Mouse (Mus musculus) cerebellum, postnatal 25 days (tissue): ENCODE measurements around the gene Itgad.

Experiments used
- DNase-seq, 2 experiments: peaks; one replicate each; pipeline ENCODE4 v3.0.0; 2021; ENCODE audit warnings: mixed read lengths in 2 of 2

The Itgad gene

GRCm38 (mm10) chr7:128180546-128180945 is 26.4 kb downstream of the Itgad start:
- DNase-seq: no peak

- no peak for DNase-seq
These were observed 27.5 kb downstream of the Itgad start for GRCm38 (mm10) chr7:128181691-128182090.

GRCm38 (mm10) chr7:128201607-128202006 is 47.4 kb downstream of the Itgad start:
- DNase-seq: no peak

- DNase-seq: no peak
These were observed 48.9 kb downstream of the Itgad start for GRCm38 (mm10) chr7:128203071-128203470.

- DNase-seq: no peak
These were observed 50.0 kb downstream of the Itgad start for GRCm38 (mm10) chr7:128204179-128204578.

GRCm38 (mm10) chr7:128205695-128206094 is 51.5 kb downstream of the Itgad start:
- no peak for DNase-seq

- no peak for DNase-seq
These were observed 52.0 kb downstream of the Itgad start, which contains the start of gene Cox6a2 for GRCm38 (mm10) chr7:128206152-128206551. TSS of gene Cox6a2 (minus strand) at chr7:128206387.

DNA sequence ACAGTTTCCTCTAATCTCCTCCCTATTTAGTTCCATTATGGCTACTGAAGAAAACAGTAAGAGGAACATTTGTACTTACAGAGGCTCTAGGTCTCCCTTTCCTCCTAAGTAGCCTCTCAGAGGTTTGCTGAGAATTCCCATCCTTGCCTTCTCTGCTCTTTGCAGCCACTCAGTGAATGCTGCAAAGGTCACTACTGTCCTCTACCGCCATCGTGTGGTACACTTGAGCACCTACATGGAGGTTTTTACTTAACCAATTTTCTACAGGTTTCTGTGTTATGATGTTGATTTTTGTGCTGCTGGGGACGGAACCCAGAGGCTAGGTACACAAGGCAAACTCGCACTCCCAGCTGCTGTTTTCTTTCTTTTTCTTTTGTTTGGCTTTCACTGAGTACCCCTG is 54.0 kb downstream of the Itgad start:
- peak; percentile 62 to 77 for DNase-seq

GRCm38 (mm10) chr7:128209826-128210225 is 55.6 kb downstream of the Itgad start:
- DNase-seq: no peak

GRCm38 (mm10) chr7:128219952-128220351 is 65.8 kb downstream of the Itgad start:
- no peak for DNase-seq

DNA sequence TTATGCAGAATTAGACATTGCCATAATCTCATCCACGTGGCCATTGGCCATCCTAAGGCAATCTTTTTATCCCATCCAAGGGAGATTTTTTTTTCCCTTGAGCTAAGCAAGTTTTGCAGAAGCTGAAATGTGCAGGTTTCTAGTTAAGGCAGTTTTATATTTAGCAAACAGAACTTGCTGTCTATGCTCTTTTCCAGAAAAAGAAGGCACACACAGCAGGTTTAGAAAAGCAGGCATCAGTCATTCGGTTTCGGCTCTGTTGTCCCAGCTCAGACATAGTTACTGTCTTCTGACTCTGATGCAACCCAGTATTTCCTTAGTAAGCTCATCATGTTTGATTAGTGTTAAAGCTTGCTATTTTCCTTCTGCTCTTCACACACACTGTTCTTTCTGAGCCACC is 66.8 kb downstream of the Itgad start:
- no peak for DNase-seq

GRCm38 (mm10) chr7:128231741-128232140 is 77.6 kb downstream of the Itgad start:
- DNase-seq: no peak

DNA sequence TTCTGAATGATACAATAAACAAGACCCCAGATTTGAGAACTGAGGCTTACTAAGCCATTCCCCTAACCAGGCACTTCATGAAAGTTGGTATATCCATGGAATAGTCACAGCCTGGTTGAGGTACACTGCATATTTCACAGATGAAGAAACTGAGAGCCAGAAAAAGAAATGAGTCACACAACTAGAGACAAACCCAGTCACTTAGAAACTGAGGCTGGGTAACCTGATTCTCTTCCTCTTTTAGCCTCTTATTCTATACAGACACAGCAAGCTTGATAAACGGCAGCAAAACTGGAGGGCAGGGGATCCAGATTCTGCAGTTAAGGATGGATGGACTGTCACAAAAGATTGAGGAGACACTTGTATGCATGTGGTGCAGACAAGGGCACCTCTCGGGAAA is 80.6 kb downstream of the Itgad start:
- DNase-seq: no peak

DNA sequence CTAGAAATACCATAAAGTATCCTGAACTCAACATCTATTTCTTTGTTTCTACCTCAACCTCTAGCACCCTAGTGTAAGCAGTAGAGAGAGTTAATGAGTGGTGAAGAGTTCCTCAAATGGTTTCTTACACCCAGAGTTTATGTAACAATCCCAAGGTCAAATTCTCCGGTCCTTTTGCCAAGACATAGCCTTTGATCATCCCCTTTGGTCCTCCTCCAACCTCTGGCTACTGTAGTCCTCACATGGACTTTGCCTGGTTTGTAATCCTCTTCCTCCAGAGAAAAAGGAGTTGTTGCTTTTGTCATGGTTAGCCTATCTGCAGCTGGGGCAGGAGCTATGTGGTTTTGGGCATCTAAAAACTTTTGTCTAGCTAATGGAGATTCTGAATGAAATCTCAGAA is 81.3 kb downstream of the Itgad start:
- DNase-seq: no peak

- DNase-seq: no peak
These were observed 82.2 kb downstream of the Itgad start for GRCm38 (mm10) chr7:128236426-128236825.

- peak; percentile 94 for DNase-seq
These were observed 82.8 kb downstream of the Itgad start, which contains the start of gene Armc5 for GRCm38 (mm10) chr7:128236856-128237592. TSS of gene Armc5 (plus strand) at chr7:128237342.

DNA sequence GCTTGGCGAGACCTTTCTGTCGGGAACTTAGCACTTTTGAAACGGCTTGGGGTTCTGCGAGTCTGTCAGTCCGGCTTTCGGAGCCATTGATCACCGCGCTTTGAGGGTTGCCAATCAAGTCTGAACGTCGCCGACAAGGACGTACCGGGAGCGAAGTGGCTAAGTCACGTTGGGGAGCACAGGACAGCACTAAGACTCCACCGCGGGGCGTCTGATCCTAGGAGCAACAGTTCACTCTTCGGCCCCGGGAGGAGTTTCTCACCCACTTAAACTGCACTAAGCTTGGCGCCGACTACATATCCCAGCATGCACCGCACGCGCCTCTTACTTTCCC is 83.4 kb downstream of the Itgad start:
- no peak for DNase-seq

GRCm38 (mm10) chr7:128237927-128238778 is 84.0 kb downstream of the Itgad start, which contains the start of gene 9130023H24Rik:
TSS of gene 9130023H24Rik (minus strand) at chr7:128238031.
- DNase-seq: peak; percentile 100

DNA sequence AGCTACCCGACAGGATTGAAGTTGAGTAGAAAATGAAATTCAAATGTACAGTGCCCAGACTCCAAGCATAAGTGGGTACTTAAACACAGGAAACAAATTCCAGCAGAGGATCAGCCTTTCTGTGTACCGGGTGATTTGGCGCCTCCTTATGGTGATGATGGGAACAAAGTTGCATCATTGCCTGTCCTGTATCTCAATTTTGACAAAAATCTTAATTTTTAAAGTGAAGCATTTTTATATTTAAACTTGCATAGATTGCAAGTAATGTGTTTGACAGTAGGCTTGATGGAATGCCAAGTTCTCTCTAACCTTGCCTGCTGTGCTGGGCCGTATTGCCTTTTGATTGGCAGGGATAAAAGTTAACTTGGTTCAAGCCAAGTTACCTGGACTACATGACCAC is 84.8 kb downstream of the Itgad start:
- DNase-seq: peak in 1 of 2 experiments; percentile 36

GRCm38 (mm10) chr7:128240131-128240784 is 86.1 kb downstream of the Itgad start:
- peak; percentile 33 to 55 for DNase-seq

GRCm38 (mm10) chr7:128242331-128242730 is 88.2 kb downstream of the Itgad start:
- DNase-seq: peak in 1 of 2 experiments; percentile 15

- no peak for DNase-seq
These were observed 89.7 kb downstream of the Itgad start for GRCm38 (mm10) chr7:128243921-128244320.

GRCm38 (mm10) chr7:128244410-128245025 is 90.3 kb downstream of the Itgad start:
- peak in 1 of 2 experiments; percentile 15 for DNase-seq
